Mouse (Mus musculus): Measurements from ENCODE around the gene Apobec1. TPM values are rescaled to one million over a fixed set of nuclear protein-coding genes. Genes with fewer than 3 reads are reported as not detected.

Apobec1 gene
- total and polyA plus RNA-seq, 2 experiments from 2014 or later: 3.9 to 21.0 TPM

- TF ChIP-seq CTCF (IDR thresholded peaks at IDR 0.05; ENCODE audit: low read depth): 0 out of 2 replicates have a peak, but pooled peaks have one; percentile 5
- TF ChIP-seq EP300 (IDR thresholded peaks at IDR 0.05; ENCODE audit: low read depth): no peak
- Histone ChIP-seq H3K27ac (ENCODE audit: low read depth) (no peak overlapping the region), H3K4me3 (ENCODE audit: low read depth, low read length) (no peak overlapping the region), H3K36me3 (replicated peaks; ENCODE audit: control insufficient read depth, insufficient read depth, low read length) (no peaks in the 10 kb centered on the region), H3K27me3 (ENCODE audit: control insufficient read depth, insufficient read depth, low read length) (peaks cover 3% of the 10 kb centered on the region; the same call in 1 of the 2 replicates), H3K4me1 (ENCODE audit: control insufficient read depth, insufficient read depth) (no peaks in the 10 kb centered on the region), H3K9ac (replicated peaks; ENCODE audit: low read depth, low read length) (no peak overlapping the region), H3K9me3 (replicated peaks; ENCODE audit: control insufficient read depth, low read length) (no peaks in the 10 kb centered on the region), H3K4me2 (ENCODE audit: low read depth, low read length) (no peak overlapping the region)
- no peak for DNase-seq (ENCODE audit: low spot score)
- WGBS: 87% methylated on average over 8 of the region's 8 CpGs
- ATAC-seq (ENCODE audit: insufficient read depth, low read depth): no peak
Observed at GRCm38 (mm10) chr6:122605483-122605882, 3.2 kb upstream of the Apobec1 start.

GRCm38 (mm10) chr6:122604260-122604659 is 2.0 kb upstream of the Apobec1 start:
- H3K9ac ChIP-seq (replicated peaks; ENCODE audit: low read depth, low read length): no peak overlapping the region
- 0 out of 2 replicates have a peak, but pooled peaks cover under 1% of the 10 kb centered on the region for H3K27me3 ChIP-seq (ENCODE audit: control insufficient read depth, insufficient read depth, low read length)
- no peak overlapping the region for H3K27ac ChIP-seq (ENCODE audit: low read depth)
- H3K4me2 ChIP-seq (ENCODE audit: low read depth, low read length): no peak overlapping the region
- H3K4me3 ChIP-seq (ENCODE audit: low read depth, low read length): no peak overlapping the region
- no peaks in the 10 kb centered on the region for H3K36me3 ChIP-seq (replicated peaks; ENCODE audit: control insufficient read depth, insufficient read depth, low read length)
- no peak for DNase-seq (ENCODE audit: low spot score)
- no peaks in the 10 kb centered on the region for H3K4me1 ChIP-seq (ENCODE audit: control insufficient read depth, insufficient read depth)
- ATAC-seq (ENCODE audit: insufficient read depth, low read depth): no peak
- H3K9me3 ChIP-seq (replicated peaks; ENCODE audit: control insufficient read depth, low read length): no peaks in the 10 kb centered on the region
- no peak for TF ChIP-seq CTCF (IDR thresholded peaks at IDR 0.05; ENCODE audit: low read depth)
- no peak for TF ChIP-seq EP300 (IDR thresholded peaks at IDR 0.05; ENCODE audit: low read depth)

GRCm38 (mm10) chr6:122602992-122603322 is 713 bp upstream of the Apobec1 start:
- no peaks in the 10 kb centered on the region for H3K9me3 ChIP-seq (replicated peaks; ENCODE audit: control insufficient read depth, low read length)
- H3K4me3 ChIP-seq (ENCODE audit: low read depth, low read length): peak overlapping the region; percentile 69
- TF ChIP-seq EP300 (IDR thresholded peaks at IDR 0.05; ENCODE audit: low read depth) (no peak), CTCF (IDR thresholded peaks at IDR 0.05; ENCODE audit: low read depth) (no peak)
- H3K36me3 ChIP-seq (replicated peaks; ENCODE audit: control insufficient read depth, insufficient read depth, low read length): no peaks in the 10 kb centered on the region
- no peaks in the 10 kb centered on the region for H3K4me1 ChIP-seq (ENCODE audit: control insufficient read depth, insufficient read depth)
- WGBS: 17% methylated on average over 1 of the region's 1 CpGs
- H3K9ac ChIP-seq (replicated peaks; ENCODE audit: low read depth, low read length): peak overlapping the region; percentile 70
- H3K27ac ChIP-seq (ENCODE audit: low read depth): peak overlapping the region; percentile 78
- no peak for DNase-seq (ENCODE audit: low spot score)
- no peak; the same call in 1 of the 2 replicates for ATAC-seq (ENCODE audit: insufficient read depth, low read depth)
- H3K4me2 ChIP-seq (ENCODE audit: low read depth, low read length): peak overlapping the region; percentile 79
- H3K27me3 ChIP-seq (ENCODE audit: control insufficient read depth, insufficient read depth, low read length): no peaks in the 10 kb centered on the region

GRCm38 (mm10) chr6:122601615-122602014 is 629 bp downstream of the Apobec1 start:
- Histone ChIP-seq H3K4me2 (ENCODE audit: low read depth, low read length) (peak overlapping the region; percentile 79), H3K4me1 (ENCODE audit: control insufficient read depth, insufficient read depth) (no peaks in the 10 kb centered on the region), H3K36me3 (replicated peaks; ENCODE audit: control insufficient read depth, insufficient read depth, low read length) (no peaks in the 10 kb centered on the region), H3K9ac (replicated peaks; ENCODE audit: low read depth, low read length) (peak overlapping the region; percentile 70; the same call in 1 of the 2 replicates), H3K27ac (ENCODE audit: low read depth) (peak overlapping the region; percentile 78; the same call in 1 of the 2 replicates), H3K27me3 (ENCODE audit: control insufficient read depth, insufficient read depth, low read length) (no peaks in the 10 kb centered on the region), H3K9me3 (replicated peaks; ENCODE audit: control insufficient read depth, low read length) (no peaks in the 10 kb centered on the region), H3K4me3 (ENCODE audit: low read depth, low read length) (peak overlapping the region; percentile 69)
- DNase-seq (ENCODE audit: low spot score) (no peak), ATAC-seq (ENCODE audit: insufficient read depth, low read depth) (no peak)
- WGBS: 81% methylated on average over 3 of the region's 3 CpGs
- TF ChIP-seq CTCF (IDR thresholded peaks at IDR 0.05; ENCODE audit: low read depth) (no peak), EP300 (IDR thresholded peaks at IDR 0.05; ENCODE audit: low read depth) (no peak)

- no peaks in the 10 kb centered on the region for H3K4me1 ChIP-seq (ENCODE audit: control insufficient read depth, insufficient read depth)
- no peak overlapping the region for H3K4me2 ChIP-seq (ENCODE audit: low read depth, low read length)
- no peak overlapping the region for H3K9ac ChIP-seq (replicated peaks; ENCODE audit: low read depth, low read length)
- no peaks in the 10 kb centered on the region for H3K36me3 ChIP-seq (replicated peaks; ENCODE audit: control insufficient read depth, insufficient read depth, low read length)
- H3K4me3 ChIP-seq (ENCODE audit: low read depth, low read length): no peak overlapping the region
- H3K9me3 ChIP-seq (replicated peaks; ENCODE audit: control insufficient read depth, low read length): no peaks in the 10 kb centered on the region
- TF ChIP-seq CTCF (IDR thresholded peaks at IDR 0.05; ENCODE audit: low read depth): no peak
- TF ChIP-seq EP300 (IDR thresholded peaks at IDR 0.05; ENCODE audit: low read depth): no peak
- DNase-seq (ENCODE audit: low spot score): no peak
- WGBS: 87% methylated on average over 4 of the region's 4 CpGs
- no peaks in the 10 kb centered on the region for H3K27me3 ChIP-seq (ENCODE audit: control insufficient read depth, insufficient read depth, low read length)
- no peak for ATAC-seq (ENCODE audit: insufficient read depth, low read depth)
- no peak overlapping the region for H3K27ac ChIP-seq (ENCODE audit: low read depth)
Observed at GRCm38 (mm10) chr6:122601031-122601430, 1.2 kb downstream of the Apobec1 start.

- TF ChIP-seq EP300 (IDR thresholded peaks at IDR 0.05; ENCODE audit: low read depth) (no peak), CTCF (IDR thresholded peaks at IDR 0.05; ENCODE audit: low read depth) (no peak)
- no peak for DNase-seq (ENCODE audit: low spot score)
- 72% methylated on average over 7 of the region's 7 CpGs for whole genome bisulfite sequencing
Observed at GRCm38 (mm10) chr6:122600066-122600646, 2.1 kb downstream of the Apobec1 start.

More at GRCm38 (mm10) chr6:122600066-122600646, 2.1 kb downstream of the Apobec1 start:
- no peaks in the 10 kb centered on the region for H3K9me3 ChIP-seq (replicated peaks; ENCODE audit: control insufficient read depth, low read length)
- no peaks in the 10 kb centered on the region for H3K4me1 ChIP-seq (ENCODE audit: control insufficient read depth, insufficient read depth)
- no peak for ATAC-seq (ENCODE audit: insufficient read depth, low read depth)
- no peak overlapping the region for H3K9ac ChIP-seq (replicated peaks; ENCODE audit: low read depth, low read length)
- H3K4me2 ChIP-seq (ENCODE audit: low read depth, low read length): no peak overlapping the region
- H3K4me3 ChIP-seq (ENCODE audit: low read depth, low read length): no peak overlapping the region
- no peaks in the 10 kb centered on the region for H3K27me3 ChIP-seq (ENCODE audit: control insufficient read depth, insufficient read depth, low read length)
- no peaks in the 10 kb centered on the region for H3K36me3 ChIP-seq (replicated peaks; ENCODE audit: control insufficient read depth, insufficient read depth, low read length)
- H3K27ac ChIP-seq (ENCODE audit: low read depth): no peak overlapping the region

All from heart, postnatal 0 days (tissue).